Mouse (Mus musculus): ENCODE measurements around the gene Klra7.
A peak's percentile ranks its signal among the peaks of the same experiment; 100 is the strongest.
"Not testable (repeated sequence)": the region's sequence is repeated elsewhere in the genome, so short reads cannot be mapped to it uniquely, and the experiment has no call there.

The Klra7 gene

DNA sequence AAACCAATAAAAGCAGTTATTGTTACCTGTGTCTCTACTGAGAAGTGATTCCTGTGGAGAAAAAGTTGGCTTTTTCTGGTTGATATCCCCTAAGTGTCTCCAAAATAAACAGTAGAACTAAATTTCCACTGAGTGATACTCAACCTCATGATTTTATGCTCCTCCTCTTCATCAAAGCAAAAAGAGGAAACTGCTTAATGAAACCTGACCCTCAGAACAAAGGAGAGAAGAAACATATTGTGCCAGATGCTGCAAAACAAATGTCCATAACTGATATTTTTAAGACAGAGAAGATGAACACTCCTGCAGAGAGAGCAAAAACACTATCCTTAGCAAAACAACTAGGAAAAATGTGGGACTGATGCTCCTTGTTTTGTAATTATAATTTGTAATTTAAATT lies at the start of gene Klra7:
TSS of gene Klra7 (minus strand) at position 101 of the 400 bp plus-strand sequence.
- no peak for DNase-seq

DNA sequence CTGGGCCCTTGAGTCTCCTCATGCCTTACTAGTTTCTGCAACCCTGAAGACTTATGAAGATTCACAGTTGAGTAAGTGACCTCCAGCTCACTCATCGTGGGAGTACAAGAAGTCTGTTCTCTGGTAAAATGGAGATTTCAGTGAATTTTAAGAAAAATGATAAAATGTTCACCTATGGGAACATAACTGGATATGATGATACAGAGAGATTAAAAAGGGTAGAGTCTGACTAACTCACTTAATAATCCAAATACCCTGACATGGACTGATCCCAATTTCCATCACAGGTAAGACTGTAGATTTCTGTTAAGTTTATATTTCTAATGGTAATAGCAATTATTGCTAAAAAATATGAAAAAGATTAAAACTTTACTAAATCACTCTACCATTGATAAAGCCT lies 48.7 kb upstream of the Klra7 start, which contains the start of gene Klra10:
TSS of gene Klra10 (minus strand) at position 101 of the 400 bp plus-strand sequence.
- DNase-seq: not testable (repeated sequence)

DNA sequence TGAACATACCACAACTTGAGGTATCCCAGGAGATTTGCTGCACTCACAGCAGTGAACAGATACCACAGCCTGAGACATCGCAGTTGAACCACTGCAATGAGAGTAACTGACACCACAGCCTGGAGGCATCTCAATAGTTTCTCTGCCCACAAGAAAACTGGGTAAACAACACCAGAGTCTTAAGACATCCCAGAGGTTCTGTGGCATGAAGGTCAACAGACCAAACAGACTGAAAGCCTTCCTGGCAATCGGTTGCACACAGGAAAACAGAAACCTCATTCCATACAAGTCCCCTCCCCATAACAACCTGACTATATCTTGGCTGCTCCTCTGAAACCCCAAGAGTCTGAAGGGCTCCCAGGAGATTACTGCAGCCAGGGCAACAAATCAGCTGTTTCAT lies 22.2 kb upstream of the Klra7 start:
- no peak for DNase-seq

- DNase-seq: peak; percentile 80
Observed at GRCm38 (mm10) chr6:130237536-130237935, 4.4 kb upstream of the Klra7 start.

GRCm38 (mm10) chr6:130236635-130237034 lies 3.5 kb upstream of the Klra7 start:
- no peak for DNase-seq

DNA sequence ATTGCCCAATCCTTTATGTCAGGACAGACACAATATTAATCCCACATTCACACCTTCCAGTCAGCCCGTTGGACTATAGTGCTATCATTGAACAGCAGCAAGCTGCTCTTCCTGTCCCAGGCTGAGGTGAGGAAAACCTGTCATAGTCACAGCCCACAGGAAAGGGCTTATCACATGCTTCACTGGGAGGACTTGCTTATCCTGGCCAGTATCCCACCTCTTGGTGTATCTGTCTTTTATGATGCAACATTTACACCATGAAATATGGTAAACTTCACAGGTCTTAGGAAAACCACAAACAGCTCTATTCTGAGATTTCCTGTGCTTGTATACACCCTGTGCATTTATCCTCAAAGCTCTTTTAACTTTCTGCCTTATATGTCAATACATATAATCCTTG lies 35.7 kb downstream of the Klra7 start:
- peak; percentile 85 for DNase-seq

DNA sequence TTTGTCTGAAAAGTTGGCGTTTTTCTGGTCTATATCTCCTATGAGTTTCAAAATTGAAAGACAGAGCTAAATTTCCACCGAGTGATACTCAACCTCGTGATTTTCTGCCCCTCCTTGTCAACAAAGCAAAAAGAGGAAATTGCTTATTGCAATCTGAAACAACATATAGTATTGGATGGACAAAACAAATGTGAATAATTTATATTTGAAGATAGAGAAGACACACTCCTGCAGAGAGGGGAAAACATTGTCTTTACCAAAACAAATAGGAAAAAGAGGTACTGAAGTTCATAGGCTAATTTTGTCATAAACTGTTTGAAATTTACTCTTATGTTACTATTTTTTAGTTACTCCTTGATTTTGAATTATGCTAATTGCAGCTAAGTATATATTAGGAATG lies 40.1 kb downstream of the Klra7 start, which contains the start of gene Klra9:
TSS of gene Klra9 (minus strand) at position 101 of the 400 bp plus-strand sequence.
- DNase-seq: not testable (repeated sequence)
